Mouse (Mus musculus) erythroblast, embryonic 14.5 days (primary cell): Measurements from ENCODE around the gene Fgfr4. TPM values are rescaled to one million over a fixed set of nuclear protein-coding genes. Genes with fewer than 3 reads are reported as not detected.
A peak's percentile ranks its signal among the peaks of the same experiment; 100 is the strongest.

Experiments
- H3K27me3 ChIP-seq: 2 replicates; pipeline ENCODE4 v1.6.1; 2012; ENCODE audit warnings: inconsistent platforms; ENCODE audit not compliant: control insufficient read depth
- H3K36me3 ChIP-seq: 2 replicates; pipeline ENCODE4 v1.6.1; 2012; ENCODE audit warnings: mild to moderate bottlenecking, inconsistent platforms; ENCODE audit not compliant: control insufficient read depth
- H3K4me1 ChIP-seq: 2 replicates; pipeline ENCODE4 v1.6.1; 2012; ENCODE audit warnings: inconsistent platforms; ENCODE audit not compliant: control insufficient read depth
- H3K4me3 ChIP-seq: replicated peaks from 2 replicates; pipeline ENCODE3; 2012; ENCODE audit warnings: moderate library complexity, mild to moderate bottlenecking, inconsistent platforms
- H3K9me3 ChIP-seq: 2 replicates; pipeline ENCODE4 v1.6.1; 2012; ENCODE audit warnings: low read length, inconsistent platforms, mixed read lengths; ENCODE audit not compliant: control insufficient read depth
- GATA1 ChIP-seq: IDR thresholded peaks from 2 replicates; pipeline ENCODE4 v1.6.1; 2012; ENCODE audit warnings: low read length, inconsistent platforms, mixed read lengths
- TAL1 ChIP-seq: IDR thresholded peaks from 3 replicates; pipeline ENCODE4 v1.6.1; 2012; ENCODE audit warnings: low read length, inconsistent platforms, mixed read lengths
- polyA plus RNA-seq: library from polyadenylated mRNA; stranded (reverse); fragments of >175 nt; gene quantifications from 2 replicates; pipeline ENCODE4 v1.2.3, GENCODE M21; 2012

Fgfr4 gene
- 0.05 and 0.07 TPM in 2 replicates for polyA plus RNA-seq

DNA sequence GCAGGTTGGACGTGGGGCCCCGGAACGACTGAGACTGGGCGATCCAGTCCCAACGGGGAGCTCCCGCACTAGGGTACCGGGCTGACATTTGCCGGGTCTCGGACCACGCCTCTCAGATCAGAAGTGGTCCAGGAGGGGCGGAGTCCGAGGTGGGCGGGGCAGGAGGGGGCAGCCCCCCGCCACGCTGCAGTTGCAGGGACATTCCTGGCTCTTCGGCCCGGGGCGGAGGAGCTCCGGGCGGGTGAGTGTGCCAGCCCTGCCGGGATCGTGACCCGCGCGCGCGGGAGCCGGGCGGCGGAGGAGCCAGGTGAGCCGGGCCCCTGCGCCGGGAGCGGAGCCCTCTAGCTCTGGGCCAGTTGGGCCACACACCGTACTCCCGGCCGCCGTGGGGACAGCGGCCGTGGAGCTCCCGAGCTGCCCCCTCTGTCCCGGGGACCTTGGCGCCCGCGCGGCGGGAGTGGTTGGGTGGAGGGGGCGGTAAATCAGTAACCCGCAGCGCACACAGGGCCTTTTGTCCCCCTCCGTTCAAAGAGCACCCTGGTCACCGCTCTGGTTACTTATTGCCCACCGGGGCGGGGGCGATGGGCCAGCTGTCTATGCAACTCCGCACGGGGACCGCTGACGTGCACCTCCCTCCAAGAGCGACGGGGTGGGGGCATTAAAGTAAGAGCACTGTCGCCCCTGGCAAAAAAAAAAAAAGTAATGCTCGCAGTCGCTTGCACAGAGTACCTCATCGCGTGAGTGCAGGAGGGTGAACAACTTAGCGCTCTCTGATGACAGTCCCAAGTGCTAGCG, at the start of gene Fgfr4:
Gene Fgfr4, plus strand, starts transcription at position 20 of the 795 bp plus-strand sequence.
- Histone ChIP-seq H3K27me3 (peaks cover 54% of the 10 kb centered on the region), H3K9me3 (peaks cover 5% of the 10 kb centered on the region; the same call in 1 of the 2 replicates), H3K4me3 (peak within 1 kb of the TSS; percentile 34), H3K36me3 (peaks cover 2% of the 10 kb centered on the region; the same call in 1 of the 2 replicates), H3K4me1 (no peaks in the 10 kb centered on the region; the same call in 1 of the 2 replicates)
- TF ChIP-seq GATA1: no peak
- no peak for TF ChIP-seq TAL1

DNA sequence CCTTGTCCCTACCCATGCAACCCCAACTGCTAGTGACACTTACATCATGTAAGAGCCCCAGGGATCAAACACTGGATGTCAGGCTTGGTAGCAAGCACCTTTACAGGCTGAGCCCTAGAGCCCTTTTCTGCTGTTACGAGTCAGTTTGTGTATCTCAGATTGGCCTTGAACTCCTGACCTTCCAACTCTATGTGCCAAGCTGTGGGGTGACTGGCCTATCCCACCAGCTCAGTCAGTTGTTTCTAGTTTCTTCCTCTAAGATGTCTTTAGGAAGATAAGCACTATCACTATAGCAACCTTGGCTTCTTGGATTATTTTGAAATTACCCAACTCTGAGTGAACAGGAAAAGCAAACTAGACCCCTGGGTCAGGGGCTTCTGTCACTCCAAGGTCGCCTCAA, 49.1 kb upstream of the Fgfr4 start:
- Histone ChIP-seq H3K4me1 (peaks cover 66% of the 10 kb centered on the region), H3K4me3 (no peak overlapping the region), H3K27me3 (no peaks in the 10 kb centered on the region), H3K36me3 (peaks cover 20% of the 10 kb centered on the region), H3K9me3 (peaks cover 7% of the 10 kb centered on the region)
- no peak for TF ChIP-seq GATA1

DNA sequence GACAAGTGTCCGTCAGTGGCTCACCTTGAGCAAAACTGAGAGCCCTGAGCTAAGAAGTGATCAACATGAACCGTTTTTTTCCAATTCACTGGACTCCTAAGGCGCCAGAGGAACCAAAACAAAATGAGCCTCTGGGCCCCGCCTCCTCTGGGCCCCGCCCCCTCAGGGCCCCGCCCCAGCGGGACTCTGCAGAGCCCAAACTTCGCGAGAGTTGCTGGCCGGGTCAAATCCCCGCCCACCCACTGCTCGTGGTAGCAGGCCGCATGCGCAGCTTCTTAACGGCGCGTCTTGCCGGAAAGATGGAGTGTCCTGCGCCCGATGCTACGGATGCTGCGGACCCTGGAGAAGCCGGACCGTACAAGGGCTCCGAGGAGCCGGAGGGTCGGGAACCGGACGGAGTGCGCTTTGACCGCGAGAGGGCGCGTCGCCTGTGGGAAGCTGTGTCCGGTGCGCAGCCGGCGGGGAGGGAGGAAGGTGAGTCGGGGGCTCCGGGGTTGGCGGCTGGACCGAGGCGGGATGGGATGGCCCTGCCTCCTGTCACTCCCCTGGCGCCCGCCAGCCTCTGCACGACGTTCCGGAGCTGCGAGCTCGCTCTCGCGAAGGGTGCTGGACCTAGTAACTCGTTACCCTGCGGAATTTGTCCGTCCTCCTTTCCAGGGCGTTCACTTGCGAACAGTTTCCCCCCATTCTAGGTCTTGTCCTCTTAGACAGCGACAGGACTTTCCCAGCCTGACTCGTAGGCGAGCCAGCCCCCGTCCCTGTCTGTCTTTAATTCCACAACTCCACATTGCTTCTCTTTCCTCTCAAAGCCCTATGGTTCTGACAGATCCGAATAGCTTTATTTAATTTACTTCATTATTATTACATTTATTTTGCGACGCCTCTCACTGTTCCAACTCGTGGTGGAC, 47.1 kb upstream of the Fgfr4 start, which contains the start of gene Zfp346:
Gene Zfp346, plus strand, starts transcription at position 267 of the 908 bp plus-strand sequence.
- H3K36me3 ChIP-seq: peaks cover 35% of the 10 kb centered on the region
- H3K4me1 ChIP-seq: peaks cover 56% of the 10 kb centered on the region
- peaks cover 7% of the 10 kb centered on the region for H3K9me3 ChIP-seq
- no peaks in the 10 kb centered on the region for H3K27me3 ChIP-seq
- TF ChIP-seq GATA1 (no peak), TAL1 (no peak)
- H3K4me3 ChIP-seq: peak within 1 kb of the TSS; percentile 74

DNA sequence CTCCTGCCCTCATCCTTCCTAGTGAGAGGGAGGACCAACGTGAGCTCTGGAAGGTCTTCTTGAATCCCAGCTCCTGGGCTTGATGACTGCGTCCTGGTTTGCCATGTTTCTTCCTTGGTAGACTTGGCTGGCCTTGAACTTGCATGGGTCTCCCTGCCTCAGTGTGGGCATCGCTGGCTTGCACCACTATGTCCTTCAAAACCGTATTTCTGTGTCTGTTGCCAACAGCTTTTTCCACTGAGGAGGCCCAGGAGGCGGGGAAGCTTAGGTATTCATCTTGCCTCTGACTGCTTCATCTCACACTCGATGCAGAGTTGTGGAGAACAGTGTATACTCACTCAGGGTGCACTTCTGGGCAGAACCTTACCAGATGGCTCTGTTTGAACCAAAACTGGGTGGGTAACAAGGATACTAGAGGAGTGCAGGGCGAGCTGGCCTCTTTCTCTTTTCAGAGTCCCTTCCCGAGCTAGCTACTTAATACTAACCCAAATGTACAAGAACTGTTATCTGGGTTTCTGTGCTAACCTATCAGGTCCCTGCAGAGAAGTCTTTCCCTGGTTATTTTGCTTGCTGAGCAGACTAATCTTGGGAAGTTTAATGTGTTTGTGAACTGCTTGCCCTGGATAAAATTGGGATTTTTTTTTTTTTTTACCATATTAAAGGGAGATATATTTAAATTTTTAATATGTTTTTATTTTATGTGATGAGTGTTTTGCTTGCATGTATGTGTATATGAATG, 46.3 kb upstream of the Fgfr4 start:
- H3K4me3 ChIP-seq: peak overlapping the region; percentile 74
- H3K4me1 ChIP-seq: peaks cover 54% of the 10 kb centered on the region
- peaks cover 7% of the 10 kb centered on the region for H3K9me3 ChIP-seq
- H3K36me3 ChIP-seq: peaks cover 42% of the 10 kb centered on the region
- TF ChIP-seq GATA1: no peak
- no peak for TF ChIP-seq TAL1
- no peaks in the 10 kb centered on the region for H3K27me3 ChIP-seq

DNA sequence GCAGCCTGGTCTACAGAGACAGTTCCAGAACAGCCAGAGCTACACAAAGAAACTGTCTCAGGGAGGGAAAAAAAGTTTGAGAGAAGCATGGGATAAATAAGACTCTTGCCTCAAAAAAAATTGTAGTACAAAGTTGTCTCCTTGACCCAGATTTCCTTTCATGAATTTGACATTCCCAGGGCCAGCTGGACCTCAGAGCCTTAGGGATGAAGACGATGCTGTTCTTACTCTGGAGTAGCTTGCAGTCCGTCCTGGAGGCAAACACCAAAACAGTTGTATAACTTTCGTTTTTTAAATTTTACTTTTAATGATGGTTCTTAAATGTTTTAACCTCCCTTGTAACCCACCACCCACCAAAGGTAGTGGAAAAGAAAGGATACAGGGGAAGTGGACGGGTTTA, 45.3 kb upstream of the Fgfr4 start:
- Histone ChIP-seq H3K9me3 (no peaks in the 10 kb centered on the region), H3K4me1 (peaks cover 50% of the 10 kb centered on the region), H3K4me3 (peak overlapping the region; percentile 74), H3K36me3 (peaks cover 49% of the 10 kb centered on the region), H3K27me3 (no peaks in the 10 kb centered on the region)
- TF ChIP-seq GATA1: no peak
- no peak for TF ChIP-seq TAL1

DNA sequence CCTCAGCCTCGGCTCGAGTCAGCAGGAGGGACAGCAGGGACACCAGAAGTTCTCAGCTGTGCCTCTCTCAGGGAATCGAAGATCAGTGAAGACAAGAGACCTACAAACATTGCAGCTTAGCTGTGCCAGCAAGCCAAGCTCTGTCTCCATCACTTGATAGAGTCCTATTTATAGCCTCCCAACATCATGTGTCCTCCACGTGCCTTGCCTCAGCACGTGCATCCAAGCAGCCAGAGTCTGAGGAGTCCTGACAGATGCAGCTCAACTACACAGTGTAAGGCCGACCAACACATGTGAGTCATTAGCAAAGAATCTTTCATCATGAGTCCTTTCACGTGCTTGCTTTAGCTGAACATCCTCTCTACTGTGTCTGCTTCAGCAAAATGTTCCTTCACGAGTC, 44.7 kb upstream of the Fgfr4 start:
- TF ChIP-seq TAL1 (no peak), GATA1 (no peak)
- no peak overlapping the region for H3K4me3 ChIP-seq
- no peaks in the 10 kb centered on the region for H3K27me3 ChIP-seq
- no peaks in the 10 kb centered on the region for H3K9me3 ChIP-seq
- H3K4me1 ChIP-seq: peaks cover 46% of the 10 kb centered on the region
- peaks cover 53% of the 10 kb centered on the region for H3K36me3 ChIP-seq

DNA sequence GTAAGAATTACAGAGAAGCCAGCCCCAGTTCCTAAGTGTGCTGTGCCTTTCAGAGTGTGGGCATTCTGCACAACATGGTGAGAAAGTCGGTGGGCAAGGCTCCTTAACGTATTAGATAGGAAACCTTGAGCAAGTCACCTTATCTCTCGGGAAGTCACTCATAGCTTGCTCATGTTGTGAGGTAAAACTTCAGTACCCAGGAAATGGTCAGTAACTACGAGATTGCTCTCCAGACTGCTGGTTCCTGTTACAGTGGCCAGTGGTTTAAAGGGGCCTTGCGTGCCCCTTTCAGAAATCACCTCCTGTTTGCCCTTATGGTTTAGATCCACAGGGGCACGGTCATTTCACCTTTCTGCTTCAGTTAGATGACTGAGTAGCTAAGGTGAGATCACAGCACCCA, 38.1 kb upstream of the Fgfr4 start:
- H3K4me3 ChIP-seq: no peak overlapping the region
- peaks cover 2% of the 10 kb centered on the region; the same call in 1 of the 2 replicates for H3K4me1 ChIP-seq
- H3K9me3 ChIP-seq: no peaks in the 10 kb centered on the region
- peaks cover 92% of the 10 kb centered on the region for H3K36me3 ChIP-seq
- TF ChIP-seq GATA1 (no peak), TAL1 (no peak)
- H3K27me3 ChIP-seq: no peaks in the 10 kb centered on the region

DNA sequence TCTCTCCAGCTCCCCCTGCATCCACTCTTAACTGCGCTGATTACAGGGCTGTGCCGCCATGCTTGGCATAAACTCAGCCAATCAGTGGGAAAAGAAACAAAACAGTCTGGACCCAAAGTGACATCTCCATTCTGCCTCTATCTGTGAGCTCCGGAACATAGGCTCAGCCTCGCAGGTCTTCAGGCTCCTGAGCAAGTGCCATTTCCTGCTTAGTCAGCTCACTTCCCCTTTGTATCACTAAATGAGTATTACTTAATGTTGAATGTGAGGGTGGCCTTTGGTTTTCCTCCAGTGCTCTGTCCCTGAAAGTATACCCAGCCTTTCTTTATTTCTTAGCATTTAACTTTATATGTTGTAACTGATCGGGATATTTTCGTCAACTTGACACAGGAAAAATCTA, 27.5 kb upstream of the Fgfr4 start:
- Histone ChIP-seq H3K27me3 (no peaks in the 10 kb centered on the region), H3K4me1 (no peaks in the 10 kb centered on the region), H3K36me3 (peaks cover 93% of the 10 kb centered on the region), H3K9me3 (no peaks in the 10 kb centered on the region), H3K4me3 (no peak overlapping the region)
- TF ChIP-seq GATA1 (no peak), TAL1 (no peak)

DNA sequence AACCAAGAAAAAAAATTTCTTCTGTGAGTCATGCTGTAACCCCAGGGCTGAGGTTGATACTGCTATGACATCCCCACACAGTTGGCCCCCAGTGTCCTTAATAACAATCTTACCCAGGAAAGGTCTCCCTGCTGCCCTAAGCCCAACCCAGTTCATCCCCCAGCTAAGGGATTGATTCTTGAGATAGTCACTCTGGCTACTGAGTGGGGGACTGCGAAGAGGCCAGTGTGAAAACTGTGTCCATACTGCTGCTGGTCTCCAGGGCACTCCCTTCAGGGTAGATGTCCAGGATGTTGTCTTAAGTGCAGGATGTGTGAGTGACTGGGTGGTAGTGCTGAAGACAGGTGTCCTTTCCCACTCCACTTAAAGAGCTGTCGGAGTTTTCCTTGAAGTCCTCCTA, 19.0 kb upstream of the Fgfr4 start, which contains the start of gene Gm17617:
Gene Gm17617, minus strand, starts transcription at position 101 of the 400 bp plus-strand sequence.
- no peak for TF ChIP-seq TAL1
- no peak for TF ChIP-seq GATA1
- no peaks in the 10 kb centered on the region for H3K27me3 ChIP-seq
- peaks cover 2% of the 10 kb centered on the region for H3K4me1 ChIP-seq
- no peak within 1 kb of the TSS for H3K4me3 ChIP-seq
- no peaks in the 10 kb centered on the region for H3K9me3 ChIP-seq
- H3K36me3 ChIP-seq: peaks cover 58% of the 10 kb centered on the region
